Mouse (Mus musculus): ENCODE results near the gene Nagpa. TPM values are rescaled to one million over a fixed set of nuclear protein-coding genes. Genes with fewer than 3 reads are reported as not detected.

Nagpa gene
- polyA plus RNA-seq (2014; fragmentation: Nextera tagmentation; extraction: Ambion mirVana), result 10.7 and 13.6 TPM in 2 replicates

DNA sequence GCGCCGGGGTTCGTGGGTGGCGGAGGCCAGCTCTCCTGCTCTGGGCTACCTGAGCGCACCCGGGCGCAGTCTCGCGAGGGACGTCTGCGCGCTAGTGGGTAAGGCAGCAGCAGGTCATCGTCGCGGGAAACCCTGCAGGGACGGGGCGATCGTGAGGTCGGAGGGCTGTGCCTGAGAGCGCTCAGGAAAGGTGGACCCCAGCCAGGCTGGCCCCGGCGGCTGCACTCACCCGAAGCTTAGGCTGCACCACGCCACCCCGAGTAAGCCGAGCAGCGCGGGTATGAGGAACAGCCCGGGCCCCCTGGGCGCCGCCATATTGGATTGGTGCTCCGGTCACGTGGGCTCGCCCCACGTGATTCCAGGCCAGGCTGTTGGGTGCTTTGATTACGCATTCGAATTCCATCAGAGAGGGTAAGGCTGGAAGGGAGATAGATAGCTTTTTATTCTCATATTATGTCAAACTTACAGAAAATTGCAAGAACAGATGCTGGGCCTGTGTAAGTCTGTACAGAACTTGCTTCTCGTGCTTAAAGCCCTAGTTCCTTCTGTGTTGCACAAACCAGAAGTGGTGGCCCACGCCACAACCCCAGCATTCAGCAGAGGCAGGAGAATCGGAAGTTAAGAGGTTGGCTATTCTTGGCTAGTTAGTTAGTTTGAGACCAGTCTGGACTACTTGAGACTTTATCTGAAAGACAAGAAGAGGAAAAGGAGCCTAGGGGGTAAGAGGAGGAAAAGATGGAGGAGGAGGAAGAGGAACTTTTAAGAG, at the start of gene Nagpa:
Gene Nagpa, minus strand, starts transcription at position 345 of the 766 bp plus-strand sequence.
- H3K4me1 ChIP-seq (ENCODE audit: control insufficient read depth, insufficient read depth, low read length), result no peaks in the 10 kb centered on the region
- ATAC-seq (replicated peaks; ENCODE audit: insufficient number of reproducible peaks, low FRiP score, low TSS enrichment, low read depth) (peak; percentile 85), DNase-seq (ENCODE audit: low spot score) (peak; percentile 92)
- no peaks in the 10 kb centered on the region for H3K9me3 ChIP-seq (replicated peaks; ENCODE audit: control insufficient read depth, low read length)
- peak within 1 kb of the TSS; percentile 72 for H3K9ac ChIP-seq (replicated peaks; ENCODE audit: low read length)
- WGBS, result 4% methylated on average over 40 of the region's 40 CpGs
- no peaks in the 10 kb centered on the region for H3K36me3 ChIP-seq (replicated peaks; ENCODE audit: control insufficient read depth, insufficient read depth, low read depth, low read length)
- peak within 1 kb of the TSS; percentile 83 for H3K4me3 ChIP-seq (ENCODE audit: low read depth, low read length)
- H3K27ac ChIP-seq (replicated peaks; ENCODE audit: low read depth, low read length), result no peak within 1 kb of the TSS
- H3K27me3 ChIP-seq (ENCODE audit: control insufficient read depth, insufficient read depth, low read length), result no peaks in the 10 kb centered on the region
- peak within 1 kb of the TSS; percentile 97 for H3K4me2 ChIP-seq (ENCODE audit: low read depth, low read length)

DNA sequence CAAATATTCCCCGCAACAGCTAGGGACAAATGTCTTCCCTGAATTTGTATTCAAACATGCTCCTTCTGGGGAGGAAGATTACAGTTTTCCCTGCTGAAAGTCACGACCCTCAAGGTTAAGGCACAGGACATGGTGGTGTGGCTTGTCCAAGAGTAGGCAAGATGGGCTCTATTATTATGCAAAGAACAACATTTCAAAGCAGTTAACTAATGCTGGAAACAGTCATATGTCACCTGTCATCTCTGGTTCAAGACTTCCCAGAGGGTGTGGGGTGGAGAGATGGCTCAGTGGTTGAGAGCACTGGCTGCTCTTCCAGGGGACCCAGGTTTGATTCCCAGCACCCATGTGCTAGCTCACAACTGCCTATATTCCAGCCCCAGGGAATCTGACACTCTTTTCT, 48.4 kb upstream of the Nagpa start:
- Histone ChIP-seq H3K4me3 (ENCODE audit: low read depth, low read length) (no peak overlapping the region), H3K27me3 (ENCODE audit: control insufficient read depth, insufficient read depth, low read length) (no peaks in the 10 kb centered on the region), H3K9me3 (replicated peaks; ENCODE audit: control insufficient read depth, low read length) (no peaks in the 10 kb centered on the region), H3K4me2 (ENCODE audit: low read depth, low read length) (no peak overlapping the region), H3K4me1 (ENCODE audit: control insufficient read depth, insufficient read depth, low read length) (no peaks in the 10 kb centered on the region), H3K36me3 (replicated peaks; ENCODE audit: control insufficient read depth, insufficient read depth, low read depth, low read length) (no peaks in the 10 kb centered on the region), H3K27ac (replicated peaks; ENCODE audit: low read depth, low read length) (no peak overlapping the region), H3K9ac (replicated peaks; ENCODE audit: low read length) (no peak overlapping the region)
- no peak for DNase-seq (ENCODE audit: low spot score)
- WGBS, result 87% methylated on average over 2 of the region's 2 CpGs
- no peak for ATAC-seq (replicated peaks; ENCODE audit: insufficient number of reproducible peaks, low FRiP score, low TSS enrichment, low read depth)

GRCm38 (mm10) chr16:5250891-5251290, 47.1 kb upstream of the Nagpa start:
- Histone ChIP-seq H3K9ac (replicated peaks; ENCODE audit: low read length) (no peak overlapping the region), H3K9me3 (replicated peaks; ENCODE audit: control insufficient read depth, low read length) (no peaks in the 10 kb centered on the region), H3K4me1 (ENCODE audit: control insufficient read depth, insufficient read depth, low read length) (no peaks in the 10 kb centered on the region), H3K4me3 (ENCODE audit: low read depth, low read length) (no peak overlapping the region), H3K27me3 (ENCODE audit: control insufficient read depth, insufficient read depth, low read length) (no peaks in the 10 kb centered on the region), H3K27ac (replicated peaks; ENCODE audit: low read depth, low read length) (no peak overlapping the region), H3K36me3 (replicated peaks; ENCODE audit: control insufficient read depth, insufficient read depth, low read depth, low read length) (no peaks in the 10 kb centered on the region), H3K4me2 (ENCODE audit: low read depth, low read length) (no peak overlapping the region)
- ATAC-seq (replicated peaks; ENCODE audit: insufficient number of reproducible peaks, low FRiP score, low TSS enrichment, low read depth) (no peak), DNase-seq (ENCODE audit: low spot score) (no peak)
- WGBS, result 91% methylated on average over 3 of the region's 3 CpGs

DNA sequence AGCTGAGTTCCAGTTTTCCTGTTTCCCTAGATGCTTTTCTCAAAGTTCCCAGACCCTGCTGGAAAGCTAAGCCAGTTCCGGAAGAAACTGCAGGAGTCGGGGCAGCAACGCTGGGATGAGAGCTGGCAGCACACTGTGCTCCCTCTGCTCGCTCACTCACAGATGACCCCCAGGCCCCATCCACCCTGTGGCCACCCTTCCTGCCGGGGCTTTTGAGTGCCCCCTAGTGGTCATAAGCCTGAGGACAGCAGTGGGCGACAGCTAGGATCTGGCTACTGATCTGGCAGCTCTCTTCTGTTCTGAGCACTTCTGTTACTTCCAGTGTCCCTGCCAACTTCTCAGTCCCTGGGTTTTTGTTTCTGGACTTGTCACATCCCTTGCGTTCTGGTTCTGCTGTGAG, 40.6 kb upstream of the Nagpa start:
- H3K27me3 ChIP-seq (ENCODE audit: control insufficient read depth, insufficient read depth, low read length), result no peaks in the 10 kb centered on the region
- no peaks in the 10 kb centered on the region for H3K4me1 ChIP-seq (ENCODE audit: control insufficient read depth, insufficient read depth, low read length)
- H3K9ac ChIP-seq (replicated peaks; ENCODE audit: low read length), result no peak overlapping the region
- no peaks in the 10 kb centered on the region; the same call in 1 of the 2 replicates for H3K36me3 ChIP-seq (replicated peaks; ENCODE audit: control insufficient read depth, insufficient read depth, low read depth, low read length)
- WGBS, result 35% methylated on average over 7 of the region's 7 CpGs
- ATAC-seq (replicated peaks; ENCODE audit: insufficient number of reproducible peaks, low FRiP score, low TSS enrichment, low read depth), result 0 out of 2 replicates have a peak, but pooled peaks have one; percentile 60
- H3K27ac ChIP-seq (replicated peaks; ENCODE audit: low read depth, low read length), result no peak overlapping the region
- no peaks in the 10 kb centered on the region for H3K9me3 ChIP-seq (replicated peaks; ENCODE audit: control insufficient read depth, low read length)
- peak; percentile 63 for DNase-seq (ENCODE audit: low spot score)
- H3K4me3 ChIP-seq (ENCODE audit: low read depth, low read length), result no peak overlapping the region
- no peak overlapping the region for H3K4me2 ChIP-seq (ENCODE audit: low read depth, low read length)

DNA sequence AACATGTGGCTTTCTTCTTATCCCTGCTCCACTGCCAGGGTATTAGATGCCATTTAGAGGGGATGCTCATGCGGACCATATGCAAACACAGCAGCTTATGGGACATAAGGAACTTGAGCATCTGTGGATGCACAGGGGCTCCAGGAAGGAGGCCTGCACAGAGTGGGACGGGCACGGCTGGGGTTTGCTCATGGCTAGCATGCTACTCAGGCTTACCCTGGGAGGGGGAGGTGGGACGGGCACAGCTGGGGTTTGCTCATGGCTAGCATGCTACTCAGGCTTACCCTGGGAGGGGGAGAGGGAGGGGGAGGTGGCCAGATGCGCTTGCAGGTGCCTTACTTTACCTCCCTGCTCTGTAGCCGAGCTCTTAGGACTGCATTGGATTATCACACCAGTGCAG, 39.1 kb upstream of the Nagpa start:
- no peak for ATAC-seq (replicated peaks; ENCODE audit: insufficient number of reproducible peaks, low FRiP score, low TSS enrichment, low read depth)
- H3K36me3 ChIP-seq (replicated peaks; ENCODE audit: control insufficient read depth, insufficient read depth, low read depth, low read length), result no peaks in the 10 kb centered on the region; the same call in 1 of the 2 replicates
- H3K9ac ChIP-seq (replicated peaks; ENCODE audit: low read length), result no peak overlapping the region
- DNase-seq (ENCODE audit: low spot score), result no peak
- no peaks in the 10 kb centered on the region for H3K4me1 ChIP-seq (ENCODE audit: control insufficient read depth, insufficient read depth, low read length)
- H3K9me3 ChIP-seq (replicated peaks; ENCODE audit: control insufficient read depth, low read length), result no peaks in the 10 kb centered on the region
- 91% methylated on average over 6 of the region's 6 CpGs for WGBS
- H3K4me3 ChIP-seq (ENCODE audit: low read depth, low read length), result no peak overlapping the region
- H3K27ac ChIP-seq (replicated peaks; ENCODE audit: low read depth, low read length), result no peak overlapping the region
- H3K4me2 ChIP-seq (ENCODE audit: low read depth, low read length), result no peak overlapping the region
- no peaks in the 10 kb centered on the region for H3K27me3 ChIP-seq (ENCODE audit: control insufficient read depth, insufficient read depth, low read length)

DNA sequence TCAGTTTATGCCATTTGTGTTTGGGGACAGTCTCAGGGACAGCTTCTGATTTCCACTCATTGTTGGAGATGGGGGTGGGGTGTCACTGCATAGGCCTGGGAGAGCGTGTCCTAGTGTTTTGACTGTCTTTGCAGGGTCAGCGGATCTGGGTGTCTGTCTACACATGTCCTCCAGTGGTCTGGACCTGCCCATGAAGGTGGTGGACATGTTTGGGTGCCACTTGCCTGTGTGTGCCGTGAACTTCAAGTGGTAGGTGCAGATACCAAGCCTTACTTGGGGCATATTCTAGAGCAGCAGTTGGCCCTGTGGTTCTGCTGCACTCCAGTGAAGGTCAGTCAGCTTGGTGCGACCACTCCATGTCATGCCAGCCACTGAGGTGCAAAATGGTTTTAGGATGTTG, 38.5 kb upstream of the Nagpa start:
- Histone ChIP-seq H3K4me1 (ENCODE audit: control insufficient read depth, insufficient read depth, low read length) (no peaks in the 10 kb centered on the region), H3K9me3 (replicated peaks; ENCODE audit: control insufficient read depth, low read length) (no peaks in the 10 kb centered on the region), H3K4me3 (ENCODE audit: low read depth, low read length) (no peak overlapping the region), H3K36me3 (replicated peaks; ENCODE audit: control insufficient read depth, insufficient read depth, low read depth, low read length) (no peaks in the 10 kb centered on the region; the same call in 1 of the 2 replicates), H3K27me3 (ENCODE audit: control insufficient read depth, insufficient read depth, low read length) (no peaks in the 10 kb centered on the region), H3K4me2 (ENCODE audit: low read depth, low read length) (no peak overlapping the region), H3K9ac (replicated peaks; ENCODE audit: low read length) (no peak overlapping the region), H3K27ac (replicated peaks; ENCODE audit: low read depth, low read length) (no peak overlapping the region)
- ATAC-seq (replicated peaks; ENCODE audit: insufficient number of reproducible peaks, low FRiP score, low TSS enrichment, low read depth) (no peak), DNase-seq (ENCODE audit: low spot score) (no peak)
- WGBS, result 93% methylated on average over 4 of the region's 4 CpGs

GRCm38 (mm10) chr16:5233418-5234313, 29.9 kb upstream of the Nagpa start, which contains the start of gene Alg1:
Gene Alg1 (plus strand): TSS chr16:5233621.
- 1% methylated on average over 47 of the region's 47 CpGs for WGBS
- peak within 1 kb of the TSS; percentile 68 for H3K9ac ChIP-seq (replicated peaks; ENCODE audit: low read length)
- H3K27me3 ChIP-seq (ENCODE audit: control insufficient read depth, insufficient read depth, low read length), result no peaks in the 10 kb centered on the region
- no peaks in the 10 kb centered on the region for H3K9me3 ChIP-seq (replicated peaks; ENCODE audit: control insufficient read depth, low read length)
- H3K4me1 ChIP-seq (ENCODE audit: control insufficient read depth, insufficient read depth, low read length), result no peaks in the 10 kb centered on the region; the same call in 1 of the 2 replicates
- no peaks in the 10 kb centered on the region for H3K36me3 ChIP-seq (replicated peaks; ENCODE audit: control insufficient read depth, insufficient read depth, low read depth, low read length)
- peak within 1 kb of the TSS; percentile 75 for H3K4me2 ChIP-seq (ENCODE audit: low read depth, low read length)
- ATAC-seq (replicated peaks; ENCODE audit: insufficient number of reproducible peaks, low FRiP score, low TSS enrichment, low read depth), result peak; percentile 92
- peak within 1 kb of the TSS; percentile 87 for H3K4me3 ChIP-seq (ENCODE audit: low read depth, low read length)
- no peak within 1 kb of the TSS for H3K27ac ChIP-seq (replicated peaks; ENCODE audit: low read depth, low read length)
- DNase-seq (ENCODE audit: low spot score), result peak; percentile 96
